Mouse (Mus musculus): ENCODE measurements around the gene Unc93a. TPM values are rescaled to one million over a fixed set of nuclear protein-coding genes. Genes with fewer than 3 reads are reported as not detected.
"Not testable (repeated sequence)": the region's sequence is repeated elsewhere in the genome, so short reads cannot be mapped to it uniquely, and the experiment has no call there.

Gene Unc93a
- polyA plus RNA-seq, 1 experiment from 2014 or later: not detected

GRCm38 (mm10) chr17:13142665-13143064, 11.1 kb upstream of the Unc93a start:
- not testable (repeated sequence) for ATAC-seq (ENCODE audit: insufficient read depth, low FRiP score, low TSS enrichment); DNase-seq (ENCODE audit: low spot score); H3K4me2 ChIP-seq (ENCODE audit: low read depth); H3K4me1 ChIP-seq (ENCODE audit: control insufficient read depth, insufficient read depth, low read length); H3K9me3 ChIP-seq (ENCODE audit: control insufficient read depth, low read length); H3K27ac ChIP-seq (ENCODE audit: low read depth, low read length); H3K4me3 ChIP-seq (ENCODE audit: low read depth, low read length); H3K36me3 ChIP-seq (ENCODE audit: control insufficient read depth, insufficient read depth, low read length); H3K27me3 ChIP-seq (ENCODE audit: control insufficient read depth, insufficient read depth, low read length); H3K9ac ChIP-seq (ENCODE audit: low read length)
- WGBS: no CpG with 5 or more reads among the region's 2 CpGs

GRCm38 (mm10) chr17:13135356-13135755, 3.7 kb upstream of the Unc93a start:
- H3K9me3 ChIP-seq (ENCODE audit: control insufficient read depth, low read length); H3K9ac ChIP-seq (ENCODE audit: low read length); H3K27ac ChIP-seq (ENCODE audit: low read depth, low read length); H3K4me1 ChIP-seq (ENCODE audit: control insufficient read depth, insufficient read depth, low read length); ATAC-seq (ENCODE audit: insufficient read depth, low FRiP score, low TSS enrichment); H3K36me3 ChIP-seq (ENCODE audit: control insufficient read depth, insufficient read depth, low read length); H3K27me3 ChIP-seq (ENCODE audit: control insufficient read depth, insufficient read depth, low read length); H3K4me3 ChIP-seq (ENCODE audit: low read depth, low read length); DNase-seq (ENCODE audit: low spot score); H3K4me2 ChIP-seq (ENCODE audit: low read depth): not testable (repeated sequence)
- 100% methylated on average over 1 of the region's 6 CpGs for WGBS

GRCm38 (mm10) chr17:13132352-13132751, 742 bp upstream of the Unc93a start:
- H3K4me3 ChIP-seq (ENCODE audit: low read depth, low read length); H3K27me3 ChIP-seq (ENCODE audit: control insufficient read depth, insufficient read depth, low read length); ATAC-seq (ENCODE audit: insufficient read depth, low FRiP score, low TSS enrichment); H3K9me3 ChIP-seq (ENCODE audit: control insufficient read depth, low read length); H3K4me1 ChIP-seq (ENCODE audit: control insufficient read depth, insufficient read depth, low read length); H3K27ac ChIP-seq (ENCODE audit: low read depth, low read length); H3K9ac ChIP-seq (ENCODE audit: low read length); H3K36me3 ChIP-seq (ENCODE audit: control insufficient read depth, insufficient read depth, low read length); H3K4me2 ChIP-seq (ENCODE audit: low read depth): not testable (repeated sequence)
- DNase-seq (ENCODE audit: low spot score): peak; percentile 15
- WGBS: 86% methylated on average over 8 of the region's 8 CpGs

- not testable (repeated sequence) for DNase-seq (ENCODE audit: low spot score); H3K27ac ChIP-seq (ENCODE audit: low read depth, low read length); H3K4me1 ChIP-seq (ENCODE audit: control insufficient read depth, insufficient read depth, low read length); H3K4me3 ChIP-seq (ENCODE audit: low read depth, low read length); ATAC-seq (ENCODE audit: insufficient read depth, low FRiP score, low TSS enrichment); H3K4me2 ChIP-seq (ENCODE audit: low read depth); H3K36me3 ChIP-seq (ENCODE audit: control insufficient read depth, insufficient read depth, low read length); H3K9me3 ChIP-seq (ENCODE audit: control insufficient read depth, low read length); H3K9ac ChIP-seq (ENCODE audit: low read length); H3K27me3 ChIP-seq (ENCODE audit: control insufficient read depth, insufficient read depth, low read length)
- 69% methylated on average over 8 of the region's 11 CpGs for WGBS
These were observed 1.7 kb downstream of the Unc93a start for GRCm38 (mm10) chr17:13129737-13130465.

GRCm38 (mm10) chr17:13129324-13129723, 2.3 kb downstream of the Unc93a start:
- no CpG with 5 or more reads among the region's 3 CpGs for WGBS
- DNase-seq (ENCODE audit: low spot score); H3K4me3 ChIP-seq (ENCODE audit: low read depth, low read length); H3K27me3 ChIP-seq (ENCODE audit: control insufficient read depth, insufficient read depth, low read length); H3K9ac ChIP-seq (ENCODE audit: low read length); H3K4me2 ChIP-seq (ENCODE audit: low read depth); H3K9me3 ChIP-seq (ENCODE audit: control insufficient read depth, low read length); H3K36me3 ChIP-seq (ENCODE audit: control insufficient read depth, insufficient read depth, low read length); H3K4me1 ChIP-seq (ENCODE audit: control insufficient read depth, insufficient read depth, low read length); H3K27ac ChIP-seq (ENCODE audit: low read depth, low read length); ATAC-seq (ENCODE audit: insufficient read depth, low FRiP score, low TSS enrichment): not testable (repeated sequence)

- not testable (repeated sequence) for H3K4me3 ChIP-seq (ENCODE audit: low read depth, low read length); DNase-seq (ENCODE audit: low spot score); H3K4me1 ChIP-seq (ENCODE audit: control insufficient read depth, insufficient read depth, low read length); H3K27me3 ChIP-seq (ENCODE audit: control insufficient read depth, insufficient read depth, low read length); H3K36me3 ChIP-seq (ENCODE audit: control insufficient read depth, insufficient read depth, low read length); H3K9me3 ChIP-seq (ENCODE audit: control insufficient read depth, low read length); H3K9ac ChIP-seq (ENCODE audit: low read length); H3K4me2 ChIP-seq (ENCODE audit: low read depth); H3K27ac ChIP-seq (ENCODE audit: low read depth, low read length); ATAC-seq (ENCODE audit: insufficient read depth, low FRiP score, low TSS enrichment)
- whole genome bisulfite sequencing: 35% methylated on average over 2 of the region's 3 CpGs
These were observed 7.4 kb downstream of the Unc93a start for GRCm38 (mm10) chr17:13124241-13124640.

GRCm38 (mm10) chr17:13123308-13124038, 8.1 kb downstream of the Unc93a start:
- 81% methylated on average over 2 of the region's 5 CpGs for WGBS
- ATAC-seq (ENCODE audit: insufficient read depth, low FRiP score, low TSS enrichment): not testable (repeated sequence)

GRCm38 (mm10) chr17:13112504-13113291, 18.9 kb downstream of the Unc93a start:
- H3K9me3 ChIP-seq (ENCODE audit: control insufficient read depth, low read length); H3K4me1 ChIP-seq (ENCODE audit: control insufficient read depth, insufficient read depth, low read length); ATAC-seq (ENCODE audit: insufficient read depth, low FRiP score, low TSS enrichment); H3K36me3 ChIP-seq (ENCODE audit: control insufficient read depth, insufficient read depth, low read length); DNase-seq (ENCODE audit: low spot score); H3K4me2 ChIP-seq (ENCODE audit: low read depth); H3K27ac ChIP-seq (ENCODE audit: low read depth, low read length); H3K27me3 ChIP-seq (ENCODE audit: control insufficient read depth, insufficient read depth, low read length); H3K9ac ChIP-seq (ENCODE audit: low read length); H3K4me3 ChIP-seq (ENCODE audit: low read depth, low read length): not testable (repeated sequence)
- 57% methylated on average over 3 of the region's 9 CpGs for WGBS

More at GRCm38 (mm10) chr17:13123308-13124038, 8.1 kb downstream of the Unc93a start:
- not testable (repeated sequence) for DNase-seq (ENCODE audit: low spot score); H3K36me3 ChIP-seq (ENCODE audit: control insufficient read depth, insufficient read depth, low read length); H3K27me3 ChIP-seq (ENCODE audit: control insufficient read depth, insufficient read depth, low read length); H3K4me2 ChIP-seq (ENCODE audit: low read depth); H3K4me1 ChIP-seq (ENCODE audit: control insufficient read depth, insufficient read depth, low read length); H3K27ac ChIP-seq (ENCODE audit: low read depth, low read length); H3K4me3 ChIP-seq (ENCODE audit: low read depth, low read length); H3K9me3 ChIP-seq (ENCODE audit: control insufficient read depth, low read length); H3K9ac ChIP-seq (ENCODE audit: low read length)
